Mouse (Mus musculus): ENCODE data around the gene Lamb2.

The Lamb2 gene

GRCm38 (mm10) chr9:108461675-108462074 lies 17.9 kb upstream of the Lamb2 start:
- no peak for DNase-seq

GRCm38 (mm10) chr9:108462192-108462591 lies 17.3 kb upstream of the Lamb2 start:
- peak; percentile 43 to 78 for DNase-seq

DNA sequence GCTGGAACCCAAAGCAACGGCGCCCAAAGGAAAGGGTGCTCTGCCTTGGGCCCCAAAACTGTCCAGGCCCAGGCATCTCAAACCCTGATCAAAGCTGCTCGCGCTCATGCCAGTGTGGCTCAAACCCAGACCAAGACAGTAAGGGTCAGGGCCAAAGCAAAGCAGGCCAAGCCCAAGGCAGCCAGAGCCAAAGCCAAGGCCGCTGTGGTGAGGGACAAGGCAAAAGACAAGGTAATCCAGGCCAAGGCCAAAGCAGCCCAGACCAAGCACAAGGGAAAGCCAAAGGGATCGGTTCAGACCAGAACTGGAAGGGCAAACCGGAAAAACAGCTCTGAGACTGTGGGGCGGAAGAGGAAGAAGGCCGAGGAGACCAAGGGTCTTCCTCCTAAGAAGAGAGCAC lies 15.8 kb upstream of the Lamb2 start:
- peak in 1 of 2 experiments; percentile 19 for DNase-seq

DNA sequence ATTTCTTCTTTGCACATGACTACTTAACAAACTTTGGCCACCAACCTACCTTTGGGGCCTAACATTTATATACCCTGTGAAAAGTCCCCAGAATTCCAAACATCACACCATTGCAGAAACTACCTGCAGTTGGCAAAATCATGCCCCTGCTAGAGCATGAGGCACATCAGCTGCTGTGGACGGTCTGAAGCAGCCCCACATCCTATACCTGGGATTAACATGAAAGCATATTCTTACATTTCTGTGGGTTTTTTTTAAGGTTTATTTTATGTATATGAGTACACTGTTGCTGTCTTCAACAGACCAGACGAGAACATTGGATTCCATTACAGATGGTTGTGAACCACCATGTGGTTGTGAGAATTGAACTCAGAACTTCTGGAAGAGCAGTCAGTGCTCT lies 13.3 kb upstream of the Lamb2 start:
- no peak for DNase-seq

DNA sequence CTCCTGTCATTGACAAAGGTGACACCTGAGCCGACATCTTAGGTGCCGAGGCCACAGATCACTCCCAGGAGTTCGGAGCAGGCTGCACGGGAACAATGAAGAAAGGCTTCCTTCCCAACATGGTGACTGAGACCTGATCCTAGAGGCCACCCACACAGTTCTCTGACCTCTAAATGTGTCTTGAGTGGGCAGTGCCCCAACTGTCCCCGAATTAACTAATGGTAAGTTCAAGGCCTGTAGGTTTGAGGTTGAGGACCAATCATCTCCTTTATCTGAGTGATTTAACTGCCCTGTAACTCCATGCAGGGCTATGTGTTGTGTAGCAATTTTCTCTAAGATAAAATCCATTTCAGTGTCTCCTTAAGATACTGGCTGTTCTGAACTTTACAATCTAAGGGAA lies 10.1 kb upstream of the Lamb2 start:
- no peak for DNase-seq

DNA sequence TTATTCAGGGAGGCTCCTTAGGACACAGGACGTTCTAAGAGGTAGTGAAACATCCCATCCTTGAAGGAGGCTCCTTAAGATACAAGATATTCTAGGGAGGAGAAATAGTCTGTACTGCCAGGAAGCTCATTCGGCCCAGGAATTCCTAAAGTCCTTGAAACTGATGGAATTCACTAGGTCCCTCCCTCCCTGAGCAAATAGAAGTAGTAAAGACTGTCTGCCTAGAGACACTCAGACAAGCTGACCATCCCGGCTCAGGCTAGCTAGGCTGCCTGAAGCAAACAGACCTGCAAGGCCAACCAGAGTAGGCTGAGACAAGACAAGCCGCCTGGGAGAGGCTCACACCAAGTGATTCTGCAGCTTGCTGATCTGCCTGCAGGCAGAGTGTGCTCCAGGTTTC lies 9.7 kb upstream of the Lamb2 start:
- DNase-seq, result no peak

GRCm38 (mm10) chr9:108474528-108474927 lies 5.0 kb upstream of the Lamb2 start:
- peak in 1 of 2 experiments; percentile 20 for DNase-seq

DNA sequence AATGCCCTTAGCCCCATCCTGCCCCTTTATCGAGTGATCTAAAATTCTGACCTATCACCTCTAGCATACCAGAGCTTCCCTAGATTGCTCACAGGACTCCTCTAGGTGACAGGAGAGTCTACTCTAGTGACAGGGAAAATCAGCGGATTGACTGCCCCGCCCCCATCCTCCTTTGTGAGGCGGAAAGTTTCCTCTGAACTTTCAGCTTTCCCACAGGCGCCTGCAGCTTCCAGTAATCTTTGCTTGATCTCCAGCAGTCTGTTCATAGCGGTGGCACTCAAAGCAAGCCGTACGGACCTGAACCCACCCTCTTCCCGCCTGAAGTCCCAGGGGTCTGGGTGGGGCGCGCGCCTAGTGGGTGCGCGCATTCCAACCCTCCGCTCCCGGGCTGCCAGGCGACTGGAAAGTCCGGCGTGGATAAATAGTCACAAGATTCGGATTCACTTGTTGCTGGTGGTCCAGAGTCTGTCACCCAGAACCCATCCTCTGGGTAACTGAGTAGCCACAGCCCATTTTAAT lies 839 bp upstream of the Lamb2 start:
- DNase-seq, result peak; percentile 91 to 92

GRCm38 (mm10) chr9:108479241-108479640 lies 295 bp upstream of the Lamb2 start:
- DNase-seq, result peak; percentile 24 to 29

- DNase-seq, result no peak
These were observed 1.4 kb downstream of the Lamb2 start for GRCm38 (mm10) chr9:108480813-108481519.

DNA sequence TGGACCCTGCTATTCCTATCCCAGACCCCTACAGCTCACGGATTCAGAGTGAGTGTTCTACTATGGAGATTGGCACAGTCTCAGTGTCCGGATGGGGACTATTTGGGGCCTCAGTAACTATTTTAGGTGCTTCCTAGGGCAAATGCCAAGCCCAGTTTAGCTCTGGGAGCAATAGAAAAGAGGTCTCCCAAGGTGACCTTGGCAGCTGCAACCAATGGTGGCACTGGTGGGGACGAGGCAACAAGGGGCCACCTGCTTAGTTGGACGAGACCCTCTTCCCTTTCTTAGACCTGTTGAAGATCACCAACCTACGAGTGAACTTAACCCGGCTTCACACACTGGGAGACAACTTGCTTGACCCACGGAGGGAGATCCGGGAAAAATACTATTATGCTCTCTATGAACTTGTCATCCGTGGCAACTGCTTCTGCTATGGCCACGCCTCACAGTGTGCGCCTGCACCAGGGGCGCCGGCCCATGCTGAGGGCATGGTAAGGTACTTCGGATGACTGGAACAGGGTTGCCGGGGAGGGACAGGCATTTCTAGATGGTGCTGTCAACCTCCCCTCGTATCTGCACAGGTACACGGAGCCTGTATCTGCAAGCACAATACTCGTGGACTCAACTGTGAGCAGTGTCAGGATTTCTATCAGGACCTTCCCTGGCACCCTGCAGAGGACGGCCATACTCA lies 2.1 kb downstream of the Lamb2 start:
- no peak for DNase-seq

DNA sequence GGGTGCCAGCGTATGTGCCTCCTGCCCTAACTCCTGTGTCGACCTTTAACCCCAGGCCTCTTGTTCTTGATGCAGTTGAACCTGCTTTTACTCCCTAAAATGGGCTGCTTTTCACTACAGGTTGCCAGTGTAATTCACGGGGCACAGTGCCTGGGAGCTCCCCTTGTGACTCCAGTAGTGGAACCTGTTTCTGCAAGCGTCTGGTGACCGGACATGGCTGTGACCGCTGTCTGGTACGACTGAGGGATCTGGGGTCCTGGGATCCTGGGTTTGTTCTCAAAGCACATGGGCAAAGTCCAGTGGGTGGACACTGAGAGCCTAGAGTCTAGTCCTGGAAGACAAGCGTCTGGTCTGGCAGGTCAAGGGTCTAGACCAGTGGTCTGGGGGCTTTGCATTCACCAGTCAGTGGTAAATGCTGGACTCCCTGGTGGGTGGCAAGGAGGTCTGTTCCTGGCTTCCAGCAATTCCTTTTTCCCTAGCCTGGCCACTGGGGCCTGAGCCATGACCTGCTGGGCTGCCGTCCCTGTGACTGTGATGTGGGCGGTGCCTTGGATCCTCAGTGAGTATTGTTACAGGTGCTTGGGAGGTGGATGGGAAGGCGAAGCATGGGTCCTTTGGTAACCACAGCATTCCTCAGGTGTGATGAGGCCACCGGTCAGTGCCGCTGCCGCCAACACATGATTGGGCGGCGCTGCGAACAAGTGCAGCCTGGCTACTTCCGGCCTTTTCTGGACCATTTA lies 3.7 kb downstream of the Lamb2 start:
- DNase-seq, result peak in 1 of 2 experiments; percentile 19

DNA sequence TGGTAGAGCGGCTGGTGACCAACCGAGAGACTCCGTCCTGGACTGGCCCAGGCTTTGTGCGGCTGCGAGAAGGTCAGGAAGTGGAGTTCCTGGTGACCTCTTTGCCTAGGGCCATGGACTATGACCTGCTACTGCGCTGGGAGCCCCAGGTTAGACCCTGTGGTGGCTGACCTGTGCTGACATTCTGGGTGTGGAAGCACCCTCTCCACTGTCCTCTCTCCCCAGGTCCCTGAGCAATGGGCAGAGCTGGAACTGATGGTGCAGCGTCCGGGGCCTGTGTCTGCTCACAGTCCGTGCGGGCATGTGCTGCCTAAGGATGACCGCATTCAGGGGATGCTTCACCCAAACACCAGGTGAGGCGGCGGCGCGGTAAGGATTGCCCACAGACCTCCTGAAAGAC lies 4.5 kb downstream of the Lamb2 start:
- peak in 1 of 2 experiments; percentile 21 for DNase-seq

GRCm38 (mm10) chr9:108485301-108485875 lies 5.9 kb downstream of the Lamb2 start:
- peak in 1 of 2 experiments; percentile 21 for DNase-seq

DNA sequence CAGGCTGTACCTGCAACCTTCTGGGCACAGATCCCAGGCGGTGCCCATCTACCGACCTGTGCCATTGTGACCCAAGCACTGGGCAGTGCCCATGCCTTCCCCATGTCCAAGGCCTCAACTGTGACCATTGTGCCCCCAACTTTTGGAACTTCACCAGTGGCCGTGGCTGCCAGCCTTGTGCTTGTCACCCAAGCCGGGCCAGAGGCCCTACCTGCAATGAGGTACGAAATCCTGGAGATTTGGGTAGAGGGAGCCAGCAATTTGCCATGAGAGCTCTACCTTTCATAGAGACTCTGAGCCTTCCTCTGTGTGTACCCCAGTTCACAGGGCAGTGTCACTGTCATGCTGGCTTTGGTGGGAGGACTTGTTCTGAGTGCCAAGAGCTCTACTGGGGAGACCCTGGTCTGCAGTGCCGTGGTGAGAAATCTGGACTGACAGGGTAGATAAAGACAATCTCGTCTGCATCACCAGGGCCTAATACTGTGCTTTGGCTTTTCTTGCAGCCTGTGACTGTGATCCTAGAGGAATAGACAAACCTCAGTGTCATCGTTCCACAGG lies 7.5 kb downstream of the Lamb2 start:
- no peak for DNase-seq

DNA sequence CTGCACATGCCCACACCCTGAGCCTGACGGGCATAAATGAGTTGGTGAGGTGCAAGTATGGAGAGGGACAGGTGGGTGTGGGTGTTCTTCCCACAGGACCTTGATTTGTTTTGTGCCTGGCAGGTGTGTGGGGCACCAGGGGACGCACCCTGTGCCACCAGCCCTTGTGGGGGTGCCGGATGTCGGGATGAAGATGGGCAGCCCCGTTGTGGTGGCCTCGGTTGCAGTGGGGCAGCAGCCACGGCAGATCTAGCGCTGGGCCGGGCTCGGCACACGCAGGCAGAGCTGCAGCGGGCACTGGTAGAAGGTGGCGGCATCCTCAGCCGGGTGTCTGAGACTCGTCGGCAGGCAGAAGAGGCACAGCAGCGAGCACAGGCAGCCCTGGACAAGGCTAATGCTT lies 8.9 kb downstream of the Lamb2 start:
- DNase-seq, result no peak

DNA sequence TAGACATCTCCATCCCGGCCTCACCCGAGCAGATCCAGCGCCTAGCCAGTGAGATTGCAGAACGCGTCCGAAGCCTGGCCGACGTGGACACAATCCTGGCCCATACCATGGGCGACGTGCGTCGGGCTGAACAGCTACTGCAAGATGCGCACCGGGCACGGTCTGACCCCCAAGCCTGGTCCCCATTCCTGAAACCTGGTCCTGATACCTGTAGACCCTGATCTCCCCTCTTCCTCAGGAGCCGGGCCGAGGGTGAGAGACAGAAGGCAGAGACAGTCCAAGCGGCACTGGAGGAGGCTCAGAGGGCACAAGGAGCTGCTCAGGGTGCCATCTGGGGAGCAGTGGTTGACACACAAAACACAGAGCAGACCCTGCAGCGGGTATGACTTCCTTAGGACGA lies 9.7 kb downstream of the Lamb2 start:
- no peak for DNase-seq

GRCm38 (mm10) chr9:108489702-108490558 lies 10.4 kb downstream of the Lamb2 start:
- no peak for DNase-seq

DNA sequence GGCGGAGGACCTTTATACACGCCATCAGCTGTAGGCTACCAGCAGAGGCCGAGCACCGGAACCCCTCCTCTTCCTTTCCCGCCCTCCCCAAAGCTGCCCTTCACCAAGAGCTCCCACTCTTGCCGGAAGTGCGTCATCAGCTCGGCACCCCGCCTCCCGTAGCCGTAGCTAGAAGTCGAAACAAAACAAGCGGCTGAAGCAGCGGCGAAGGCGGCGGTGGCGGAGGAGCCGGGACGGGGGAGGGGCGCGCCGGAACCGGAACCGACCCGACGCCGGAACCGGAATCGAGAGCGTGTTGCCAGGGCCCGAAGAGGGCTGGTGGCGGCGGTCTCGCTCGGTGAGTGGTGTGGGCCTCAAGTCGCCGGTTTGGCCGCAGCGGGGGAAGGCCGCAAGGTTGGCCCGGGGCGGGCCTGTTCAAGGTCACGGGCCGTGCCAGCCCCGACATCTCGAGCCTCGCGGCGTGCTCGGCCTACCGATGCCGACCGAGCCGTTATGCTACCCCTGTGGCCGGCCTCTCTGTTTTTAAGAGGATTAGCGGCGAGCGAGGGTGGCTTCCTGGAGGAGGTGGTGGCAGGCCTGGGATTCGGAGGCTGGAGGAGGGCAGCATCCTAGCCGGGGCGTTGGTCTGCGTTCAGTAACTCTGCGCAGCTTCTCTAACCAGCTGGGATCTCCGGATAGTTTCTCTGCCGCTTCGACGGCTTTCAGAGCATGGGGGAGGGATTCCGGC lies 11.2 kb downstream of the Lamb2 start, which contains the start of gene Usp19:
Gene Usp19 (plus strand): TSS at position 44 of the 727 bp plus-strand sequence.
- DNase-seq, result peak; percentile 96 to 98

GRCm38 (mm10) chr9:108491286-108491580 lies 11.7 kb downstream of the Lamb2 start:
- DNase-seq, result no peak

GRCm38 (mm10) chr9:108492043-108492750 lies 12.7 kb downstream of the Lamb2 start:
- DNase-seq, result no peak
